Mouse (Mus musculus) E14TG2a.4 (cell line): ENCODE results near the gene Gm42417.

Experiments
- CTCF ChIP-seq: conservative IDR thresholded peaks from 2 replicates; pipeline ENCODE4 v1.5.1; 2014; ENCODE audit warnings: low read length
- POU5F1 ChIP-seq: IDR thresholded peaks from 2 replicates; pipeline ENCODE4 v1.6.1; 2014; ENCODE audit warnings: low read length, borderline replicate concordance

DNA sequence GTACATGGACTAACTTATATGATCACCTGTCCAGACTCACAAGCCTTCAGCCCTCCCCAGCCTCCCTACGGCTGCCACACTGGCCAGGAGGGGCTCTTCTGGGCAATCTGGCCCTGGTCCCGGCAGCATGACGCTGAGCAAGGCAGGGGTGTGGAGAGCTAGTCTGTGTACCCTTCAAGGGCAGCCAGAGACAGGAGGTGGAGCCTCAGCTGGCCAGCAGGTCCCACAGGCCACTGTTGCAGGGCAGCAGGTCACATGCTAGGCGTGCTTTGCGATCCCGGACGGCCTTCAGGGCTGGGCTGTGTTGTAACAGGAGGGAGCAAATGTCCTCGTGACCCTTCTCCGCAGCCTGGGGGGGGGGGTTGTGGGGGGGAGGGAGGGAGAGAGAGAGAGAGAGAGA, at the start of gene Gm42417:
- TF ChIP-seq CTCF (no peak), POU5F1 (no peak)
